Mouse (Mus musculus): ENCODE results near the gene Gnao1.

The Gnao1 gene

DNA sequence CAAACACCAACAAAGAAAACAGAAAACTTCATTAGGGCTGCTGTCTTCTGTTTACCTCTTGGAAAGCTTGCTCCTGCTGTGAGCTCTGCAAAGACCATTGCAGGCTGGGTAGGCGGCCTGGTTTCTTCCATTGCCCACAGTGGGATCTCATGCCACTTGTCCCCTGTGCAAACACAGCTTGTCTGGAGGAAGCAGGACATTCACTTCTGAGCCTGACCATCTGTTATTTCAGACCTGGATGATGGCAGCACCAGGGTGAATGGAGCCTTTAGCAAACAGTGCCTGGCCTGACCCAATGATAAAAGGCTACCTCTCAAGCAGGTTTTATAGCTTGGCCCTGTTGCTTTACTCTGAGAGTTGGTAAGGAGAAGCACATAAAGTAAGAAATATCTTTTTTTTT, 35.4 kb downstream of the Gnao1 start:
- in situ Hi-C loops (cut with MboI): no loop called here

DNA sequence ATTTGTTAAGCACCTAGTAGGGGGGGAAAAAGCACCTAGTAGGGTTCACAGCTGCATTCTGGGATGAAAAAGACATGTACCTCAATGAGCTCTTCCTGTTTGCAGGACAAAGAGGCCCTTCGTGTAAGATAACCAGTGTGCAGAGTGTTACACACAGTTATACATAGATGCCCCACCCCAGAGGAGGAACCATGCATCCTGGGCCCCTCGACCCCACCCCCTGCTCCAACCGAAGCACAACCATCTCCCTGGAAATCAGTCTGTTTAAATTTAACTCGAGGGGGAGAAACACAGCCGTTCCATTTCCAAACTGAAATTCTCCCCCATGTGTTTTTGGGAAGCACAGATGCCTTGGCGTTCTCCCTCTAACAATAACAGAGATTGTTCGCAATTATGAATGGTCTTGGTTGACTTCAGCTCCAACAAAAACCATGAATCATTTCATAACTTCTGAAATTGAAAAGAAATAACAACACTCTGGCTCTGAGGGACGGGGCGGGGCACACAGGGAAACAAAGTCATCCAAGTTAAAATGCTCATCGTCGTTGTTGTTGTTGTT, 42.4 kb downstream of the Gnao1 start:
- in situ Hi-C loops (cut with MboI): no loop called here

DNA sequence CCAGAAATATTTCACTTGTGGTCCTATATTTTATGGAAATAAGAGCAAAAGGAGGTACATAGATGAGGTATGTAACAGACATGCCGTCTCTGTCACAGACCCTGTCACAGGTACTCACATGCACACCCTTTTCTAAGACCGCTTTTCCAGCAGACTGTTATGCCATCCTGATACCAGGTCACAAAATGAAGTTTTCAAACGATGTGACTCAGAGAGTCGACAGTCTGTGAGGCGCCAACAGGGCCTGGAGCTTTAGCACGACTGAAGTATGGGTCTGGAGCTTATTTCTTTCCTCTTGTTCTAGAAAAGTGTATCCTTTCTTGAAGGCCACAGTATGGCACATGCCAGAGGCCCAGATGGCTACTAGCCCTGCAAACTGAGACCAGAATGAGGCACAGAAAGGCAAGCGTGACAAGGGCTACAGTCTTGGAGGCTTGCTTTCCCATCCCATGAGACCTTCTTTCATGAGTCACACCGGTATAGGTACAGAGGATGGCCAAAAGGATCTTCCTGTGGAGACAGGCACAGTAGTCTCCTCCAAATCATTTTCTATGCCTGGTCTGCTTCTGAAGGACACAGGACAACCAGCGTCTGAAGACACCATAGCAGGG, 43.2 kb downstream of the Gnao1 start:
- in situ Hi-C loops (cut with MboI): no loop called here

DNA sequence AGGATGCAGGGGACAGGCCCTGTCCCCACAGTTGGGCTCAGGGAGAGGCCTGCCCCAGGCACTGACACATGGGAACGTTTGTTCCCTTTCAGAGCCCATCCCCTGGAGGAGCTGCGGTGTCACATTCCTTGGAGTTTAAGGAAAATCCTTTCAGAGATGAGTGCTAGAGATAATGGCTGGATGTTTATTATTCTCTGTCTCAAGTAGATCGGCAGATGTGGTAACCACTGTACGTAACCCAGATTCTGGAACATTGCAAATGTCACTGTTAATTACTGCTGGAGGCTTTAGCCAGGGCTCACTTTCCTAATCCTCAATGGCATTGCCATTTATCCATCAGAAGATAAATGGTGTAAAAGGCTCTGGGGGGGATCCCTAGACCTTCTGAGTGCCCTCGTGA, 44.9 kb downstream of the Gnao1 start:
- in situ Hi-C loops (cut with MboI): no loop called here

DNA sequence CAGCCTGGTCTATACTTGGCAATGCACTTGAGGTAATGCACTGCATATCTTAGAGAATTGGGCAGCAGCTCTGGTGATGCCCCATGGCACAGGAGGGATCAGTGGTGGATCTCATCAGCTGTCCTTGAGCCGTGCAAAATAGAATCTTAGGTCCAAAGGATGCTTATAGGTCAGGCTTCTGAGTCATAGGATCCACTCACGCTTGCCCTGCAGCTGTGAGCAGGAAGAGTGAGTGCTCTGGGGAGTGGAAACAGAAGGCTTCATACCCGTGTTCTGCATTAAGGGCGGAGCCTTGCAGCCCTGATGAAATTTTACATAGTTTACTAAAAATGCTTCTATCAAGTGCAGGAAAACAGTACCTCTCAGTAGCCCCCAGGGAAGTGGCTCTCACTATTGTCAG, 45.5 kb downstream of the Gnao1 start:
- in situ Hi-C loops (cut with MboI): no loop called here

DNA sequence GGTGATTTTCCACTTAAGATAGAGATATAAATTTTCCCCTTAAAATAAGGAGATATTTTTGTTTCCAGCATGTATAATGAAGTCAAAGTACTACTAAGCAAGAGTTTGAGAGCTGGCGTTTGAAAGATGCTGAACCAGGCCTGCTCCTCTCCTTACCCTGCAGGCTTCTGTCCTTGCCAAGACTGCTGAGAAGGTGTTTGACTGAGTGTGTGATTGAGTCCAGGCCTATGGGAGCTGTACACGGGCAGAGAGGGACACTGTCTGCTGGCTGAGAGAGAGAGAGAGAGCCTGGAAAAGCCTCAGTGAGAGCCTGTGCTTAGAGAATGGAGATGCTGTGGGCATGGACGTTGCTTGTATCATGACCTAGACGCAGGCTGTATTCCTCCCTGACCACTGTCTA, 47.4 kb downstream of the Gnao1 start:
- in situ Hi-C loops (cut with MboI): no loop called here

DNA sequence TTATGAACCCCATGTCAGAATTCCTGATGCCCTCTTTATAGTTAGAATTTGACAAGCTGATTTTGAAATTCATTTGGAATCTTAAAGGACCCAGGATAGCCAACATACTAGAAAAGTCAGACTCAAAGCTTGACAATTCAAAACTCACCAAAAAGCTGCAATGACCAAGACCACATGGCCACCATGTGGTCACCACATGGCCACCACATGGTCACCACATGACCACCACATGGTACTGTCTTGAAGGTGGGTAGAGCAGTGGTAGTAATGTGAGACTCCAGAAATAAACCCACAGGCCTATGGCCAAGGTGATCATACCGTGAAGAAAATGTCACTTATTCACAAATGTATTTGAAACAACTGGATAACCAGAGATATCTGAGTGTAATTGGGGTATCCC, 48.5 kb downstream of the Gnao1 start:
- in situ Hi-C loops (cut with MboI): no loop called here

DNA sequence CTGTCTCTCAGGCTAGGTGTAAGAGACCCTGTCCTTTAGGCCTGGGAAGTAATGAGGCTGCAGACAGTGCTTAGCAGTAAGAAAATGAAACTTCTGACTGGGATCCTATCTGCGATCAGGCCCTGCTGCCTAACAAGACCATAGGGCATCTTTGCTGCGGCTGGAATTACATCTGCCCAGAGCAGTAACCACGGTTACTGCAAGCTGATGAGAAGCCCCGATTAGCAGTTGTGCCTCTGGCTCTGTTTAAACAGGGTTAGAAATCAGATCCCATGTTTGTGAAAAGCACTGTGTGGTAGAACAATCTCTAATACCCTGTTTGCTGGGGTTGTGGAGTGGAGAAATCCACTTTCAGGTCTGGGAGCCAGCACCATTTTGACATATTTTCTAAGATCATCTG, 50.3 kb downstream of the Gnao1 start:
- in situ Hi-C loops (cut with MboI): no loop called here

DNA sequence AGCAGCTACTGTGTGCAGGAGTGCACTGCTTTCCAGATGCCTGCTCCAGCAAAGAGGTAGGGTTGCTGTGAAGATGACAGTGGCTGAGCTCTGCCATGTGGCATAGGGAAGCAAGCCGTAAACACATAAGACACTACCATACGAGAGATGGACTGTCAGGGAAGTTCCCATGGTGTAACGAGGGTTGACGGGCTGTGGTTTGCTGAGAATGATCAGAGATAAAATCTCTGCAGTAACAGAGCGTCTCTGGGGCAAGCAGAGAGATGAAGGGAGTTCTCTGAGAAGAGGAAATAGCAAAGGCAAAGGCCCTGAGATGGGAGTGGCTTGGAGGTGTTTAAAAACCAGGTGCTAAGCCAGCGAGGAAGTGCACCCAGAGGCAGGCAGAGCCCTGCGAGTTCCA, 54.3 kb downstream of the Gnao1 start:
- in situ Hi-C loops (cut with MboI): no loop called here

DNA sequence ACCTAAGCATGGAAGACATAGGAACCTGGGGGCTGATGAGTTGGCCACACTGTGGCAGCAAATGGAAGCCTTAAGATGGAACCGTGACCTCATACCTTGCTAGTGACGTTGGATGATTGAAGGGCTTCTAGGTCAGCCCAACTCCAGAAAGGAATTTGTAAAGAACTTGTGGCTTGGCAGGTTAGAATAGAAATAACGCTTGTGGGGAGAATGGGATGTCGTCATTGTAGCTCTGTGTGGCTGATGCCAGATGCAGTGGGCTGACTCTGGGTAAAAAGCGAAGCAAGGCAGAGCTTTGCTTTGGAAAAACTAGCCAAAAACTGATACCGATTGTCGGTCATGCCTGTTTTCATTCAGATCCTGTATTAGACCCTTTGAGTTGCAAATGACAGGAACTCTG, 56.5 kb downstream of the Gnao1 start:
- in situ Hi-C loops (cut with MboI): no loop called here

DNA sequence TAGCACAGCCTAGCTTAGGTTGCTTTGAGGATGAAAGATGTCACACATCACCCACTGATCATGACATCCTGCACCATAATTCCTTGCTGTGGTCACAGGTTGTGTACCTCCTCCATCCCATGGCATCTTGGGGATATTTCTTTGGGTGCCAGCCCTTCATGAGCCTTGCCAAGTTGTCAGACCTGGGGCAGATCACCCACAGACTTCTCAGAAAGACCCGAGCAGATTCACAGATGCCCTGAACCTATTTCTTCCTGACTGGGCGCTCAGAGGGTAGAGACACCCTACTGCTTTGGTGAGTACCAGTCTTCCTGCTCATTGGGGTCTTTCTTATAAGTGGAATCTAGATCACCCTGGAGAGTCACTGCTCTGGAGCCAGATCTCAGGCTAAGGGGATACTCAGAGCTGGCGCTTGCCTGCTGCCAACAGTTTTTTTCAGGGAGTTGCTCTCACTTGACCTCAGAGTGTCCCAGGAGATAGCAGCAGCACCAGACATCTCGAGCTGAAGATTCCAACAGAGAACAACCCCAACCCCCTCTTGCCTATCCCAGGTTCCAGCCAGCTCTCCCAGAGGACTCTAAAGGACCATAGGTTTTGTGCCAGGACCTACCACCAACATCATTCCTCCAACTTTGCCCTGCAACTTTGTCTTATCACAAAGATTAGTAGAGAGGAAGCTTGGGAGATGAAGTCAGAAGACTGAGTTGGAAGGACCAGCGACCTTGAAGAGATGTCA, 58.9 kb downstream of the Gnao1 start:
- in situ Hi-C loops (cut with MboI): no loop called here

DNA sequence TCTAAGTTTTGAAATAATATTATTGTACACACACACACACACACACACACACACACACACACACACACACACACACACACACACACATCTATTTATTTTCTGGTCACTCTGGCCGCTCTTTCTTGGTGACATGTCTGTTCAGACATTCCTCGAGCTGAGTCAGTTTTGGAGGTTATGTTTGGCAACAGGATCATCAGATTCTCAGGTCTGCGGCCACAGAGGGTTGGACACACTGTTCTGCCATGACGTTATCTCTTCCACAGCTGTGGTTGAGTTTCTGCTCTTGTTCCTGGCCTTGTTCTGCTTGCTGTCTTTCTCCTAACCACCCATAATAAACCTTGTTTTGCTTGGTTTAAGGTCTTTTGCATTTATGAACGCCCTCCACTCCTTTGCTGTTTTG, 61.5 kb downstream of the Gnao1 start:
- in situ Hi-C loops (cut with MboI): no loop called here

DNA sequence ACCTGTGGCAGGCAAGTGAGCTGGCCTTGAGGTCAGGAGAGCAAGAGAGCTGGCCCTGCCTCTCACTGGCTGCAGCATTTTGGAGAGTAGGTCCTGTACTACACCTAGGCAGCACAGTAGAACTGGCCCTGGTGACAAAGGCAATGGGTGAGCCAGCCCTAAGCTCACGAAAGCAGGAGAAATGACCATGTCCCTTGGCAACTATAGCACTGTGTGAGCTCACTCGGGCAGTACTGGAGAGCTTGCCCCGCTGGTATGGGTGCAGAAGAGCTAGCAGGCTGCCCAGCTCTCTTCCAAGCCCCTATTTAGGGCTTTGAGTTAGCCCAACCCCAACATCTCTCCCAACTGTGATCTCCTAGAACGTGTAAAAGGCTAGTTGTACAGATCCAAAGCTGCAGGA, 68.6 kb downstream of the Gnao1 start:
- in situ Hi-C loops (cut with MboI): no loop called here

DNA sequence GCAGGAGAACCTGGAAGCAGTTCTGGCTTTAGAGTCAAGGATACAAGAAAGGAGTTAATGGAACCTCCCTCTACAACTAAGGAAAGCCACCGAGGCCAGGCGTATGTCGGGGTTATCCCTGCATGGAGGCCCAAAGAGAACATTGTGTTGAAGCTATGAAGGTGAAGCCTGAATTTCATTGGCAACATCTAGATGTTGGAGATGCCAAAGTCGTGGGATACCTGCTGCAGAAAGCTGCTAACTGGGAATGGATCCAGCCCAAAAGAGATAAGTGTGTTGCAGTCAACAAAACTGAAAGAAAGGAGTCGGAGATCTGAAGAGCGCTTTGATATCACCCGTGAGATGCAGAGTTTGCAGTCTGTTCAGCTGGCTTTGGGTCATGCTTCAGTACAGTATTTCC, 70.2 kb downstream of the Gnao1 start:
- in situ Hi-C loops (cut with MboI): no loop called here

DNA sequence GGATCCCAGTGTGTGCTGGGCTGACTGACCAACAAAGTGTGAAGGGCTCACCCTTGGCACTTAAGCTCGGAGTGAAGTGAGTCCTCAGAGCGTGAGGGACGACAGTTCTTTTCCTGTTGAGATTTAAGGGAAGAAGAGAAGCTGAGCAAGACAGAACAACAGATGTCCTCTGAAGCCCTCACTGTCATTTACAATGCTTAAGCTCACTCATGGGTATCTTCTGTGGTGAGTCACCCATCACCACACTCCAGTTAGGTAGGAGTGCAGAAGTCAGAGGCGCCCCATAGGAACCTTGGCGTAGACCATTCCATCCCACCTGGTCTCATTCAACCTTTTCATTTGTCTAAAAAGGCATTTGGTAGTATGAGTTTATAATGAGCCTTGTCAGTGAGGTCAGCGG, 71.6 kb downstream of the Gnao1 start:
- in situ Hi-C loops (cut with MboI): no loop called here

DNA sequence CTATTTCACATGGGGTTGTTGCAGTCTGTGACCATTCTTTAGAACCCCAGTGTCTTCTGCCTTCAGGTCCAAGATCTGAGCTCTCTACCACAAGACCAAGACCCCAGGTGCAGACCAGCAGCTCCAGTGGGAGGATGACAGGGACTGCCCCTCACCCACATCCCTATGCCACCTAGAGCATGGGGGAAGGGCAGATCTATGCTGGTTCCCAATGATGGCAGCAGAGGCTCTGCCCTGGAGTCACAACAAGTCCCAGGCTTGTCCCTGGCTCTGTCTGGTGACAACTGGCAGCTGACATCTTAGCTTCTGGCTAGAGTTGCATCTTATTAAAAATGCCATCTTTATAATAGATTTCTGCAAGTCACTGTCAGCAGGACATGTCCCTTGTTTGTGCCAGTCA, 73.5 kb downstream of the Gnao1 start:
- in situ Hi-C loops (cut with MboI): no loop called here

DNA sequence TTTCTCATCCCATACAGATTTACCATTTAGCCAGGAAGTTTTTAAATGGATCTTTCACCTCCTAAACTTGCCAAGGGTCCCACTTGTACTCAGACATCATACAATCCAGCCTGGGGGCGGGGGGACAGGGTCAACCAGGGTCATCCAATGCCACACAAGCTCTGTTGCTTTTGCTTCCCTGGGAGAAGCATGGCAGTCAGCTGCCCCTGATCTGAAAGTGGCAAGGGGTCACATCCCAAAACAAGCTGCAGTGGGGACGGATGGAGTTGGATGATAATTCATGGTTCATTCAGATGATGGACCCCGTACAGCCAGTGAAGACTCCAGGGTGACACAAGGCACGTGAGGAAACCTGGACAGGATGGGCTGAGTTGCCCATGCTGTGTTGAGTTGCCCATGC, 74.0 kb downstream of the Gnao1 start:
- in situ Hi-C loops (cut with MboI): no loop called here

DNA sequence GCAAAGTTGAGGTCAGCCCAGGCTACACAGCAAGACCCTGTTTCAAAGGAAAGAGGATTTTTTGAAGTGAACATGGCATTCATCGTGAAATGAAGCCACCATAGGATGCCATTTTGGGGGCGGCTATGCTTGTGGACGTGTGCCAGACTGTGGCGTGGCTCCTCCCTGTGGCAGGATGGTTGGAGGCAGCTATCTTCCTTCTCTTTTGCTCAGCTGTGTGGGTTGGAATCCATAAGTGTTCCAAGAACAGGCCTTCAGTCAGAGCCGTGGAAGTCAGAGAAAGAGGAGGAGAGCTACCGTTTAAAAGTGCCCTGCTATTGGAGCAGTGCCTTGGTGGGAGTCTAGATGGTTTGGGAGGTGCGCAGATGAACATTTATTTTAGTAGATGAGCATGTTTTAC, 74.5 kb downstream of the Gnao1 start:
- in situ Hi-C loops (cut with MboI): no loop called here

DNA sequence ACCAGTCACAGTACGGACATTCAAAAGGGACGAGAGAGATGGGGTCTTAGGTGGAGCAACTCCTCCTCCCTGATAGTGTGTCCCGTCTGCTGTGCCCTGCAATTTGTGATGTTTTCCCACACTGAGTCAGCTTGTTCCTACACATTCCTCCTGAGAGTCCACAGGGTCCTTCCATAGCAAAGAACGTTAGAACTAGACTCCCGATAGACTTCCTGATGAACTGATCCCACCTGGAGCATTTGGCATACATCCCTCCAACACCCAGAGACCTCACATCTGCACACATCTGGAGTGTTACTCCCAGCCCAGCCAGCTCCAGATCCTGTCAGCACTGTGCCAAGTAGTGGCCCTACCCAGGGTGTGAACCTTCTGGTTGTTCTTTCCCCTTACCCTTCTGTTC, 76.4 kb downstream of the Gnao1 start:
- in situ Hi-C loops (cut with MboI): no loop called here

DNA sequence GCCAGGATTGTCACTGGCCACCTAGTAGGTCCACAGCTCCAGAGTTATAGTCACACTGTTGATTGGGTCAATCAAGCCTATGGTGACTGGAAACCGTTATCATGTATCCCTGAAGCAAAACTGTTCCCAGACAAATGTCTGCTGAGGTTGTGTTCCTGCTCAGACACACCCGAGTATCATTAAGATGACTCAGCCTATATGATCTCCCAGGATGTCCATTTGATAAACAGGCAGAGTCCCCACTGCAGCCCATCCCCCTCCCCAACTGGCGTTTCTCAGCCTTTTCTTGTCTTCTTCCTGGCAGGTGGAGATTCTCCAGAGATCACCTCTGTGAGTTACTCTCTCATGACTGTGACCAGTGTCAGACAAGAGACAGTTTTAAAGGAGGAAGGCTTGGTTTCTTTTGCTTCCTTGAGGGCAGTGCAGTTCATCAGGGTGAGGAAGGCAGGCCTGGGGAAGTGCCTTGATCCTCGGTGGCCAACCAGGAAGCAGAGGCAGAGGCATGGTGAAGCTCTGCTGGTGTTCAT, 78.4 kb downstream of the Gnao1 start:
- in situ Hi-C loops (cut with MboI): no loop called here

DNA sequence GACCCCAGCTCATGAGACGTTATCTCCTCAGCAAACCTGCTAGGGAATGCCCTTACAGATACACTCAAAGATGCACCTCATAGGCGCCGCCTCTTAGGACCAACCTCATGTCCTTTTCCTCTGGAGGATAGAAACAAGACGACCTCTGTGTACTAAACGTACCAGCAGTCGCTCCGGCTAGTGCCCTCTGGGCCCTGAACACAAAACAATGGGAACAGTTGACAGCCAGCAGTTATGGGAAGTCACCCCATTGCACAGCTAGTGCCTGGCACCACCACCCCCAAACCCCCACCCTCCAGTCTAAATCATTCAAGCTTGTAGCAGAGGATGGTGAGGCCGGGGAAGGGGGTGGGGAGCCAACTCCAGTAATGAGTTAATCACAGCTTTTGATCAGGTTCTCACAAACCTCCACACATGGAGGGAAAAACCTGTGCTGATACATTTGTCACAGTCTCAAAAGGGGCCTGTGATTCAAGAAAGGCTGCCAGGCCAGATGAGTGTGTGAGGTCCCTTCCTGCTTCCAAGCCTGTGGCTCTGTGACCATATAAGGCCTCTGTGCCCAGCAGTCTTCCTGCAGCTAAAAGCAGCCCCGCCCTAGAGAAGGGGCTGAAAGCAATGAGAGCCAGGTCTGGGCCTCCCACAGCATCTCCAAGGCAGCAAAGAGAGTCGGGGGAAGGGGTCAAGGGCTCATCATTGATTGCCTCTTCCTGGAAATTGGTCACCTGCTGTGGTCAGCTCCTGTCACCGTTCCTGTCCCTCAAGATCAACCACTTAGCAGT, 79.1 kb downstream of the Gnao1 start:
- in situ Hi-C loops (cut with MboI): no loop called here

DNA sequence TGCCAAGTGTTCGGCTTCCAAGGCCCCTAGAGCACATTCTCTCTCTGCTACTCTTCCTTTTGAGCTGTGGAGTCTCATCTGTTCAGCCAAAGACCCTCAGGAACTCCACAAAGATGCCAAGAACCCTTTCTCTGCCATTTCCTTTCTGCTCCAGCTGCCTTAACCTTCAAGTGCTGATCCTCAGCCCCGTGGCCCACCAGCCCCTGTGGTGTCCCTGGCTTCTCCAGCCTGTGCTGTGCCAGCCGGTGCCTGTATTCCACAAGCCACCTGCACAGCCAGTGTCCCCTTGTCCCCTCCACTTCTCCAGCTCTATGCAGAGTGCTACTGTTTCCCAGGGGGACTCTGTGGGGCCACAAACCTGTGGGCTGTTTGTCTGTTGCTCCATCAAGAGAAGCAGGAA, 83.8 kb downstream of the Gnao1 start:
- in situ Hi-C loops (cut with MboI): no loop called here

Data from mature B cell (primary cell).